Mouse (Mus musculus) forebrain, embryonic 16.5 days (tissue): ENCODE measurements at regions not wholly inside any gene's neighbourhood (a gene's known extent, or its start where the extent isn't known, plus 50 kb on each side); places are given as distances from the start of the nearest gene placed in this dataset.

Experiments
- ATAC-seq: fragments of 200-750 bp; cut with Nextera tagmentation; 2 replicates; pipeline ENCODE4 v1.8.0; 2017; ENCODE audit warnings: mild to moderate bottlenecking, moderate library complexity
- H3K27ac ChIP-seq: fragments of 300-500 bp; sonication (generic); 2 replicates; pipeline ENCODE4 v1.5.1; 2014; ENCODE audit warnings: low read length, control low read depth
- H3K27me3 ChIP-seq: fragments of 300-500 bp; sonication (generic); replicated peaks from 2 replicates; pipeline ENCODE4 v1.6.1; 2014; ENCODE audit warnings: low read length; ENCODE audit not compliant: control insufficient read depth, insufficient read depth
- H3K36me3 ChIP-seq: fragments of 300-500 bp; sonication (generic); 2 replicates; pipeline ENCODE4 v1.6.1; 2014; ENCODE audit not compliant: control insufficient read depth, insufficient read depth
- H3K4me1 ChIP-seq: fragments of 300-500 bp; sonication (generic); replicated peaks from 2 replicates; pipeline ENCODE4 v1.6.1; 2014; ENCODE audit warnings: low read length; ENCODE audit not compliant: control insufficient read depth, insufficient read depth
- H3K4me2 ChIP-seq: fragments of 300-500 bp; sonication (generic); 2 replicates; pipeline ENCODE4 v1.6.1; 2014; ENCODE audit warnings: mild to moderate bottlenecking, low read length, control low read depth
- H3K4me3 ChIP-seq: fragments of 300-500 bp; sonication (generic); replicated peaks from 2 replicates; pipeline ENCODE4 v1.5.1; 2014; ENCODE audit warnings: mild to moderate bottlenecking, low read length, control low read depth
- H3K9ac ChIP-seq: fragments of 300-500 bp; sonication (generic); replicated peaks from 2 replicates; pipeline ENCODE4 v1.6.1; 2014; ENCODE audit warnings: low read depth, low read length, control low read depth
- H3K9me3 ChIP-seq: fragments of 300-500 bp; sonication (generic); 2 replicates; pipeline ENCODE4 v1.6.1; 2016; ENCODE audit warnings: low read length; ENCODE audit not compliant: control insufficient read depth
- WGBS: fragments of 180-500 bp; shearing (Covaris S2); extraction: QIAGEN DNeasy Blood & Tissue Kit; methylation state at CpG from one replicate; pipeline ENCODE4 v1.1.7; 2014; 5-methylcytosine and 5-hydroxymethylcytosine counted together

GRCm38 (mm10) chr1:18970173-18970572 lies 132.6 kb upstream of the Tfap2d start:
- Histone ChIP-seq H3K36me3 (no peaks in the 10 kb centered on the region), H3K9me3 (no peaks in the 10 kb centered on the region), H3K4me3 (no peak overlapping the region), H3K9ac (no peak overlapping the region), H3K27me3 (no peaks in the 10 kb centered on the region), H3K4me1 (no peaks in the 10 kb centered on the region), H3K4me2 (no peak overlapping the region), H3K27ac (no peak overlapping the region)
- ATAC-seq: no peak

- WGBS: 76% methylated on average over 6 of the region's 6 CpGs
Observed at GRCm38 (mm10) chr1:18973826-18974620, 128.8 kb upstream of the Tfap2d start.

GRCm38 (mm10) chr1:18974860-18975439 lies 127.9 kb upstream of the Tfap2d start:
- Histone ChIP-seq H3K27me3 (no peaks in the 10 kb centered on the region), H3K4me1 (no peaks in the 10 kb centered on the region), H3K9ac (no peak overlapping the region), H3K4me3 (no peak overlapping the region), H3K9me3 (no peaks in the 10 kb centered on the region), H3K36me3 (no peaks in the 10 kb centered on the region), H3K27ac (no peak overlapping the region), H3K4me2 (no peak overlapping the region)
- no peak for ATAC-seq
- WGBS: 93% methylated on average over 2 of the region's 2 CpGs

More at GRCm38 (mm10) chr1:18973826-18974620, 128.8 kb upstream of the Tfap2d start:
- Histone ChIP-seq H3K9me3 (no peaks in the 10 kb centered on the region), H3K9ac (no peak overlapping the region), H3K27me3 (no peaks in the 10 kb centered on the region), H3K4me3 (no peak overlapping the region), H3K4me1 (no peaks in the 10 kb centered on the region), H3K36me3 (no peaks in the 10 kb centered on the region), H3K27ac (no peak overlapping the region), H3K4me2 (no peak overlapping the region)
- ATAC-seq: no peak

GRCm38 (mm10) chr1:18975500-18975899 lies 127.3 kb upstream of the Tfap2d start:
- H3K9me3 ChIP-seq: no peaks in the 10 kb centered on the region
- no peak overlapping the region for H3K4me3 ChIP-seq
- no peaks in the 10 kb centered on the region for H3K27me3 ChIP-seq
- no peak overlapping the region for H3K9ac ChIP-seq
- no peaks in the 10 kb centered on the region for H3K4me1 ChIP-seq
- H3K36me3 ChIP-seq: no peaks in the 10 kb centered on the region
- ATAC-seq: 0 out of 2 replicates have a peak, but pooled peaks have one; percentile 55
- no peak overlapping the region for H3K27ac ChIP-seq
- no peak overlapping the region for H3K4me2 ChIP-seq
- WGBS: 60% methylated on average over 2 of the region's 2 CpGs

GRCm38 (mm10) chr1:18976705-18977309 lies 126.0 kb upstream of the Tfap2d start:
- no peak overlapping the region for H3K27ac ChIP-seq
- no peak overlapping the region for H3K9ac ChIP-seq

GRCm38 (mm10) chr1:18979141-18979540 lies 123.7 kb upstream of the Tfap2d start:
- Histone ChIP-seq H3K4me1 (no peaks in the 10 kb centered on the region), H3K4me3 (no peak overlapping the region), H3K27ac (no peak overlapping the region), H3K27me3 (no peaks in the 10 kb centered on the region), H3K36me3 (no peaks in the 10 kb centered on the region), H3K9ac (no peak overlapping the region), H3K9me3 (no peaks in the 10 kb centered on the region), H3K4me2 (no peak overlapping the region)
- no peak for ATAC-seq
- WGBS: 76% methylated on average over 2 of the region's 2 CpGs

More at GRCm38 (mm10) chr1:18976705-18977309, 126.0 kb upstream of the Tfap2d start:
- Histone ChIP-seq H3K36me3 (no peaks in the 10 kb centered on the region), H3K27me3 (no peaks in the 10 kb centered on the region), H3K9me3 (no peaks in the 10 kb centered on the region), H3K4me1 (no peaks in the 10 kb centered on the region), H3K4me2 (no peak overlapping the region), H3K4me3 (no peak overlapping the region)
- WGBS: 36% methylated on average over 10 of the region's 10 CpGs
- 0 out of 2 replicates have a peak, but pooled peaks have one; percentile 58 for ATAC-seq

GRCm38 (mm10) chr1:19016778-19017177 lies 86.0 kb upstream of the Tfap2d start:
- Histone ChIP-seq H3K4me2 (no peak overlapping the region), H3K9me3 (no peaks in the 10 kb centered on the region), H3K4me1 (no peaks in the 10 kb centered on the region), H3K36me3 (no peaks in the 10 kb centered on the region), H3K27ac (no peak overlapping the region), H3K4me3 (no peak overlapping the region), H3K27me3 (no peaks in the 10 kb centered on the region), H3K9ac (no peak overlapping the region)
- no peak for ATAC-seq
- 82% methylated on average over 1 of the region's 1 CpGs for WGBS
